Mouse (Mus musculus) liver, postnatal 0 days (tissue): ENCODE data around the gene Cbx5.

ENCODE experiments used
- CTCF ChIP-seq: sonication (generic); IDR thresholded peaks from 2 replicates; pipeline ENCODE4 v1.5.1; 2016; ENCODE audit warnings: antibody characterized with exemption, low read depth
- EP300 ChIP-seq: IDR thresholded peaks from 2 replicates; pipeline ENCODE4 v1.6.1; 2016; ENCODE audit warnings: antibody characterized with exemption, low read depth, mild to moderate bottlenecking

- TF ChIP-seq CTCF (no peak), EP300 (no peak)
Measured at GRCm38 (mm10) chr15:103167786-103168185, 71.8 kb downstream of the Cbx5 start.
